Mouse (Mus musculus) testis, adult 2 months (tissue): ENCODE data around the gene Wbp2nl.
A peak's percentile ranks its signal among the peaks of the same experiment; 100 is the strongest.

Experiments
- CTCF ChIP-seq: fragments of 200-500 bp; IDR thresholded peaks from 2 replicates; pipeline ENCODE4 v1.5.1; 2012; ENCODE audit warnings: low read depth, mild to moderate bottlenecking, inconsistent platforms, low read length, moderate library complexity; ENCODE audit not compliant: control insufficient read depth, insufficient read depth, insufficient replicate concordance
- POLR2A ChIP-seq: fragments of 200-500 bp; IDR thresholded peaks from 2 replicates; pipeline ENCODE4 v1.6.1; 2012; ENCODE audit warnings: low read depth, mild to moderate bottlenecking, inconsistent platforms, low read length, moderate library complexity; ENCODE audit not compliant: control insufficient read depth

- no peak for TF ChIP-seq POLR2A
- 0 out of 2 replicates have a peak, but pooled peaks have one; percentile 40 for TF ChIP-seq CTCF
Measured at GRCm38 (mm10) chr15:82361459-82362018, 62.8 kb downstream of the Wbp2nl start.
